Mouse (Mus musculus) lung, postnatal 0 days (tissue): ENCODE results near the gene Hdac9.

ENCODE experiments used
- CTCF ChIP-seq: IDR thresholded peaks from 2 replicates; pipeline ENCODE4 v1.5.1; 2016; ENCODE audit warnings: antibody characterized with exemption, mild to moderate bottlenecking
- EP300 ChIP-seq: IDR thresholded peaks from 2 replicates; pipeline ENCODE4 v1.6.1; 2016; ENCODE audit warnings: antibody characterized with exemption, mild to moderate bottlenecking, control low read depth

- TF ChIP-seq CTCF (no peak), EP300 (no peak)
These were observed 106.7 kb downstream of the Hdac9 start for GRCm38 (mm10) chr12:34810221-34810620.
